Mouse (Mus musculus): ENCODE measurements around the gene Casp9.

DNA sequence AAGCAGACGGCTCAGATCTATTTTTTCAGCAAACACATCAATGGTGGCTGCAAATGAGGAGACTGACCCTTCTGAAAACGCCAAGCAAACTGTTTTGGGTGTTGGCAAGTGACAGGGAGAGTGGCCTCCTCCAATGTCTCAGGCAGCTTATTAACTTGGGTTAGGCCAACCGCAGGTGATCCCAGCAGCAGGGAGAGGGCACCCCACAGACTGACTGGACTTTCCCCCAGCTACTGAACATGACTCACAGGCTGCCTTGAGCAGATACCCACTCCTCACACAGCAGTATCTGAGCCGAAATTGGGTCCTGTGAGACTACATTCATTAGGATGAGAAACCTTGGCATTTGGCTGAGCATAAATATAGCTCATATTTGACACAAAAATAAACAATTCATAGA is 32.5 kb upstream of the Casp9 start:
- TF ChIP-seq CTCF (IDR thresholded peaks at IDR 0.05; ENCODE audit: low read depth, low read length) (no peak), POLR2A (IDR thresholded peaks at IDR 0.05; ENCODE audit: borderline replicate concordance, low read depth, low read length) (no peak)
